Mouse (Mus musculus) neural tube, embryonic 10.5 days (tissue): Measurements from ENCODE around the gene Timp2.
"Not testable (repeated sequence)": the region's sequence is repeated elsewhere in the genome, so short reads cannot be mapped to it uniquely, and the experiment has no call there.

ENCODE experiments used
- DNase-seq: peaks from one replicate; pipeline ENCODE4 v3.0.0-alpha.2; 2017; ENCODE audit warnings: low spot score; ENCODE audit errors: extremely low spot score

The Timp2 gene

DNA sequence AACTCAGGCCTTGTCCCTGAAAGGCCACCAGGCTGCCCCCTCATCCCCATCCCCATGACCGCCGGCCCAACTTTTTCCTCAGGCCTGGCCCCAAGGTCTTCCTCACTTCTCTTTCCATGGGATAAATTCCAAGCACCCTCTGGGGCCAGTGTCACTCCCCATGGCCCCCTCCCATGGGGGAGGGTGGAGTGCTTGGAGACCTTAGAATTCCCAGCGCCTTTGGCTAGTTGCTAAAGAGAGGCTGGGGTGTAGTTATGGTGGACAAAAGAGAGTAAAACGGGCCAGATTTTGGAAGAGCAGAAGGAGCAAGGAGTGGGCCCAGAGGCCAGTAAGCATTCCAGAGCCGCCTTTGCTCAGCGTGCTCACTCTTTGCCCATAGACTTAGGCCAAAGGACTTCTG, at the start of gene Timp2:
Gene Timp2, minus strand, starts transcription at position 101 of the 400 bp plus-strand sequence.
- no peak for DNase-seq

- no peak for DNase-seq
Measured at GRCm38 (mm10) chr11:118405311-118405710, 49.8 kb upstream of the Timp2 start.

DNA sequence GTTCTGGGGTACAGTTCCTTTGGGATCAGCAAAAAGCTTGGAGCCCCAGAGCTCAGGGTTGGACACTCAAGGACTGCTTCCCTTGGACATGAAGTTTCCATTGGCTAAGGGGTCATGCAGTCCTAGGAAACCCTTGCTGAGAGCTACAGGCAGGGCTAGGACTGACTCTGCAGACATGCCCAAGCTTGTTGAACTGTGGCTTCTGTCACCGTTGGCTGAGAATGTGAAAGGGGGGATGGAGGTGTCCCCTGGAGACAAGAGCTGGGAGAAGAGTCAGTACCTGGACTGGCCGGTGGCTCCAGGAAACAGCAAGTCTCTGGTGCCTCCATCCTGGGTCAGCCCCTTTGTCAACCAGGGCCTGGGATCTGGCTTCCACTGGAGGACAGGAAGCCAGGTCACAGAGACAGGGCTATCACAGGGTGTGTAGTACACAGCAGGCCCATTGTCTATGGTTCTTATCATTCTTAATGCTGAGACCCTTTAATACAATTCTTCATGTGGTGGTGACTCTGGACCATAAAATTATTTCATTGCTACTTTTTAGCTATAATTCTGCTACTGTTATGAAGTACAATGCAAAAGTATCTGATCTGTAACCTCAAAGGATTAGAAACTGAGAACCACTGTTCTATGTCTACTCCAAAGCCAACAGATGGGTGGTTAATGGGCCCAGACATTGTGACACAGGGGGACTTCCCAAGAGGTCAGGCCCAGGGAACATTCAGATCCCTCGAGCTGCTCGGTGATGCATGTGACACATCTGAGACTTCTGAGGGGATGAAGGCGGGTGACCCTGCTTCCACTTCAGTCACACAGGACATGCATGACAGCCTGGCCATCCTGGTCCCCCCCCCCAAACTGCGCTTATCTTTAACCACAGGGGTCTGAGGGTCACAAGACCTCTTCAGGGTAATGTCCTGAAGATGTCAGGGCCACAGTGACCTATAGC, 48.7 kb upstream of the Timp2 start:
- DNase-seq: no peak

DNA sequence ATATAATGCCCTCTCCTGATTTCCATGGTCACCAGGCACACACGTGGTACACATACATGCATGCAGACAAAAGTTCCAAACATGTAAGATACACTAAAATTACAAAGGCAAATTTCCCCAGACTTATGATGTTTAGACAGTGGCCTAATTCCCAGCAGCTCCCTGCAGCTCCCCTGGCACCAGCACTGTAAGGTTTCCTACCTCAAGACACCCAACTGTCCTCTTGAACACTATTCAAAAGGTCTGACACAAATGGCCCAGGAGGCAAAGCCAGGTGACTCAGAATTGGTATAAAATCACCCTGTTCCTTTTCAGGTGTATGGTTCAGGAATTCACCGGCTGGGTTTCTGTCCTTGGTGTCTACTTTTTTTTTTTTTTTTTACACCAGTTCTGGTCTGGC, 47.6 kb upstream of the Timp2 start:
- no peak for DNase-seq

- no peak for DNase-seq
Measured at GRCm38 (mm10) chr11:118401760-118402280, 46.3 kb upstream of the Timp2 start, which contains the start of gene Lgals3bp. Gene Lgals3bp, minus strand, starts transcription at chr11:118402092.

DNA sequence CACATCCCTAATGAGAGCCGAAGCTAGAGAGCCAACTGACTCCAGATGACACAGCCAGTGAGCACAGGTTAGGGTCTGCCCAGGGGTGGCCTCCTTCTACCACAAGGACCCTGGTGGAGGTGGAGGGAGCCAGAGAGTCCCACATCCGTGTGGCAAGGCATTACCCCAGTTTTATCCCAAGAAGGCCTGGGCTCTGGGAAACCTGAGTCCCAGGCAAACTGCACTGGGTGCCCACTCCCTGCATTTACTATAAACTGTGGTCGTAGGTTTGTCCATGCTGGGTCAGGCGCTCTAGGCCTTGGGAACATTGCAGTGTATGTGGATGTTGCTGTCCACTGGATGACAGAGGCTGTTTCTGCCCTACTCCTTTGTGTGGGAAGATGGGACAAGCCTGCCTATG, 45.7 kb upstream of the Timp2 start:
- DNase-seq: no peak

GRCm38 (mm10) chr11:118400566-118400936, 45.0 kb upstream of the Timp2 start:
- DNase-seq: peak; percentile 17

GRCm38 (mm10) chr11:118399891-118400565, 44.5 kb upstream of the Timp2 start:
- no peak for DNase-seq

DNA sequence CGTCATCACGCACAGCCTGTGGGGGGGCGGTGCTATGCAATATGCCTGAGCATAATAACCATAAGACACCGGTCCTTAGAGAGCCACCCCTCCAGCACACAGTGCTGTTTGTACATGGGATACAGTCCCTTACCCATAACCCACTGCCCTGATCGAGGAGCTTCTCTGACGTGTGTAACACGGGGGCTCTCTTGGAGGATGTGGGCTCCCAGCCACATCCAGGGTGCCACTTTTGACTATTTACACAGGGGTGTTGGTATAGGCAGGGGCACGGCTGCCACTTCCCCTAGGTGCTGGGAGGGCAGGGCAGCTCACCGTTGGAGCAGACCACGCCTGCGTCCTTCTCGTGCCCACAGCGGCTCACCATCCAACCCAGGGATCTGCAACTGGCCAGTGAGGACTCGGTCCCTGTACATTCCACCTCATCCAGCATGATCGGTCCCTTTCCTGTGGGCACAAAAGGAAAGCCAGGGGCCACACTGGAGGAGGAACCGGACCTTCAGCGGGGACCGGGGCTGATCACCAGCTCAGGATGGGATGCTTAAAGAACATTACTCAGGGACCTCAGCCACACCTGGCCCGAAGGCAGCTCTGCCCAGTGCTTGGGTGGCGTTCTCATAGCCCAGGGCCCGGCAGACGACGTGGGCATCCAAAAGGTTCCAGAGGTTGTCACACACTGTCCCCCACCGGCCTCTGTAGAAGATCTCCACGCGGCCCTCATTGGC, 42.4 kb upstream of the Timp2 start:
- DNase-seq: no peak

GRCm38 (mm10) chr11:118394538-118394937, 39.0 kb upstream of the Timp2 start:
- DNase-seq: no peak

- DNase-seq: no peak
Measured at GRCm38 (mm10) chr11:118393991-118394390, 38.5 kb upstream of the Timp2 start.

DNA sequence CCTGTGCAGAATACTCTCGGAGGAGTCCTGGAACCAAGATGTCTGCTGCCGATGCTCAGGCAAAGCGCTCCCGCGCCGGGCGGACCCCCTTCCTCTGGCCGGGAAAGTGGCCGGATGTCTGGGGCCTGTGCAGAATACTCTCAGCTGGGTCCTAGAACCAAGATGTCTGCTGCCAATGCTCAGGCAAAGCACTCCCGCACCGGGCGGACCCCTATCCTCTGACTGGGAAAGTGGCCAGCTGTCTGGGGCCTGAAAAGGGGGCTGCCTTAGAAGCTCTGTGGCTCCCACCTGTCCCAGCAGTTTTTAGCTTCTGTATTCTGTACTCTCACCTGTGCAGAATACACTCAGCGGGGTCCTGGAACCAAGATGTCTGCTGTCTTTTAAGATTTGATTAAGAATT, 32.3 kb upstream of the Timp2 start:
- not testable (repeated sequence) for DNase-seq

DNA sequence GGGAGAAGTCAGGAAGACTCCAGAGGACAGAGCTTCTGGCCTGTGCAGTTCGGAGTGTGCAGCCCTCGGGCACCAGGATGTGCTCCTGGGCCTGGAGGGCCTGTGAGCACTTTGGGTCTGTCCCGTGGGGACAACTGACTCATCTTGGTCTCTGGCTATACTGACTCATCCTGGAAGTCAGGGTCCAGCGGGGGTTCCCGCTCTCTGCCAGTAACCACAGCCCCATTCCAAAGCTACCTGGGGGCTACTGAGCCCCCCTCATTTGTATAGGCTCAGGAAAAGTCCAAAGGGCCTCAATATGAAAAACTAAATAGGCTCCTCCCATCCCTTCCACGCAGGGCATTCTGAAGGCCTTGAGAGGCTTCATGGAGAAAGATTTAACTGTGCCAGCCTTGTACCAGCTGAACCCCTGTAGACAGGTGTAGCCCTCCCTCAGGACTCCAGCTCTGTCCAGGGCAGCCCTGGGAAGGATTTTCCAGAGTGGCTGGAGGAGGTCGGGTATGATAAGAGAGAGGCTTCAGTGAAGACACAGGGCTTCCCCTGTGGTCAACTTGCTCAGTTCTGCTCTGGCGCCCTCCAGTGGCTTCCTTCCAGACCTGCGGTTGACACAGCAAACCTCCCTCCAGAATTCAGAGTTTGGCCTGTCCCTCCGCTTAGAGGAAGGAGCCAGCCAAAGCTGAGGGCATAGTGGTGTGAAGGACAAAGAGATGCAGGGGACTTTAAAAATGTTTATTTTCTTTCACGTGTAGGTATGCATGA, 23.9 kb upstream of the Timp2 start:
- peak; percentile 80 for DNase-seq

DNA sequence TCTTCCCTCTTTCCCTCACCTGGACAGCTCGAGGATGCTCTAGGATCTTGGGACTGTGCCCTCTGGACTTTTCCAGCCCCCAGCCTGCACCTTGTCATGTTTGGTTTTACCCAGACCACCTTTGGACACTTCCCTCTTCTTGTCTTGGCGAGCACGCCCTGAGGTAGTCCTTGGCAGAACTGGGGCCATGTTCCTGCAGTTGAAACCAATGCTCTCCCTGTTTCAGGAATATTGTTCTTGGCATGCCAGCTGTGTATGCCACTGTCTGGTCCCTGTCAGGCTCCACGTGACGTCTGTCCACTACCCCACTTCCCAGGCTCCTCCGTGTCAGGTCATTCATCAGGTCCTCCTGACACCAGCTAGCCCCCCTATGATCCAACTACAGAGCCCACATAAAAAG, 23.1 kb upstream of the Timp2 start:
- DNase-seq: no peak

- DNase-seq: not testable (repeated sequence)
Measured at GRCm38 (mm10) chr11:118376323-118376722, 20.8 kb upstream of the Timp2 start.

GRCm38 (mm10) chr11:118375881-118376280, 20.3 kb upstream of the Timp2 start:
- no peak for DNase-seq

- no peak for DNase-seq
Measured at GRCm38 (mm10) chr11:118375461-118375860, 19.9 kb upstream of the Timp2 start.

GRCm38 (mm10) chr11:118375006-118375405, 19.5 kb upstream of the Timp2 start:
- DNase-seq: no peak

- no peak for DNase-seq
Measured at GRCm38 (mm10) chr11:118374506-118374905, 19.0 kb upstream of the Timp2 start.

DNA sequence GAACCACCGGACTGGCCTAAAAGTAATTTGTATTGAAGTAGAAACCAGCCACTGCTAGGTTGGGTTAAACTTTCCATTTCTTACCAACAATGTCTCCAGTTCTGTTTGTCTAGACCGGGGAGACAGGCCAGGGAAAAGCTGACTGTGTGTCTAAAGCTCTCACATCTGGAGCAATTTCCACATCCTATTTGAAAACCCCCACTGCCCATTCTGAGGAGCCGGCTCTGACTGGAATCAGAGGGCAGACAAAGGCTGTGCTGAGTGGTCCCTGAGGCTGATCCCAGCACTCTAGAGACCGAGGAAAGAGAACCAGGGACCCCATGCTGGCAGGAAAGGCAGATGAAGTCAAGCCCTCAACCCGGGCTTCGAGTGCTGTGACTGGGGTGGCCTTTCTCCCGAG, 17.1 kb upstream of the Timp2 start:
- DNase-seq: no peak

GRCm38 (mm10) chr11:118371876-118372275, 16.3 kb upstream of the Timp2 start:
- no peak for DNase-seq
